Mouse (Mus musculus) cerebellum, adult 2 months (tissue): ENCODE data around the gene 4931428L18Rik.

Source experiments
- CTCF ChIP-seq: fragments of 200-500 bp; IDR thresholded peaks from 2 replicates; pipeline ENCODE4 v1.5.1; 2011; ENCODE audit warnings: low read depth, mild to moderate bottlenecking, control low read depth, low read length, moderate library complexity, borderline replicate concordance; ENCODE audit not compliant: insufficient read depth
- POLR2A ChIP-seq: fragments of 200-500 bp; IDR thresholded peaks from 2 replicates; pipeline ENCODE4 v1.6.1; 2011; ENCODE audit warnings: low read length, control low read depth, borderline replicate concordance; ENCODE audit not compliant: insufficient read depth

DNA sequence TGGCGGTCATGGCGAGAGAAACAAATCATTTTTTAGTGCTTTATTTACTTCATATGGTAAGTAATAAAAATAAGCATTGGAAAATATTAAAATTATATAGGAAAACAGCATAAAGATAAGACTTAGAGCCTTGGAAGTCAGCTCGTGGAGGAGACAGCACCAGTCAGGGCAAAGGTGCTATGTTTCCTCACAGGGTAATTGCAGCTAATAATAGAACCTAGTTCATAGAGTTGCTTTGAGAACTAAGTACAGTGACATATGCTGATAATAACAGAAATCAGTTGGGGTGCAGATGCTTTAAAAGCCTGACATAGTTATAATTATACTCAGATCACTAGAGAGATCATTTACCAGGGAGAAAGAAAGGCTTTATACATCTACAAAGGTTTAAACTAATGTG is 125.3 kb downstream of the 4931428L18Rik start:
- TF ChIP-seq CTCF = no peak
- no peak for TF ChIP-seq POLR2A
